Mouse (Mus musculus) myocyte (in vitro differentiated cells): ENCODE data around the gene Mga.

ENCODE experiments used
- CEBPB ChIP-seq: IDR thresholded peaks from 2 replicates; pipeline ENCODE4 v1.6.1; 2011; ENCODE audit warnings: mild to moderate bottlenecking, moderate library complexity; ENCODE audit not compliant: poor library complexity, insufficient read depth, severe bottlenecking
- E2F4 ChIP-seq: IDR thresholded peaks from one replicate; pipeline ENCODE4 v1.6.1; 2011; ENCODE audit warnings: mild to moderate bottlenecking, control low read depth, moderate library complexity; ENCODE audit not compliant: insufficient read depth
- MAX ChIP-seq: IDR thresholded peaks from one replicate; pipeline ENCODE4 v1.6.1; 2011; ENCODE audit warnings: low read depth, mild to moderate bottlenecking, control low read depth
- MYOG ChIP-seq, 3 experiments: IDR thresholded peaks; one replicate each; pipeline ENCODE4 v1.6.1; 2011; ENCODE audit warnings: control low read depth in 2 of 3, low read depth in 2 of 3, mild to moderate bottlenecking in 2 of 3; ENCODE audit not compliant: insufficient read length in 2 of 3, control insufficient read depth in 1 of 3, insufficient read depth in 1 of 3
- POLR2A ChIP-seq: IDR thresholded peaks from one replicate; pipeline ENCODE4 v1.6.1; 2011; ENCODE audit warnings: low read depth, mild to moderate bottlenecking, control low read depth, moderate library complexity; ENCODE audit not compliant: insufficient read length
- POLR2AphosphoS2 ChIP-seq: IDR thresholded peaks from one replicate; pipeline ENCODE4 v1.6.1; 2011; ENCODE audit warnings: low read depth, control low read depth; ENCODE audit not compliant: insufficient read length
- USF1 ChIP-seq: IDR thresholded peaks from one replicate; pipeline ENCODE4 v1.6.1; 2011; ENCODE audit warnings: low read depth, mild to moderate bottlenecking, control low read depth, moderate library complexity

GRCm38 (mm10) chr2:119985871-119986270, 88.8 kb downstream of the Mga start:
- TF ChIP-seq E2F4 (no peak), POLR2A (no peak), MYOG (IDR thresholded peaks at IDR 0.05; ENCODE audit: control insufficient read depth in 1 of 3, insufficient read depth in 1 of 3, insufficient read length in 2 of 3, low read depth in 2 of 3) (no peak), MAX (no peak), CEBPB (no peak), USF1 (no peak), POLR2AphosphoS2 (no peak)
